Mouse (Mus musculus) stomach, postnatal 0 days (tissue): ENCODE measurements at regions not wholly inside any gene's neighbourhood (a gene's known extent, or its start where the extent isn't known, plus 50 kb on each side); places are given as distances from the start of the nearest gene placed in this dataset.

ENCODE experiments used
- ATAC-seq: fragments of 200-750 bp; cut with Nextera tagmentation; 2 replicates; pipeline ENCODE4 v1.8.0; 2017; ENCODE audit not compliant: low FRiP score, low TSS enrichment
- DNase-seq: peaks from one replicate; pipeline ENCODE4 v3.0.0-alpha.2; 2016; ENCODE audit warnings: low spot score
- H3K27ac ChIP-seq: fragments of 300-500 bp; sonication (generic); replicated peaks from 2 replicates; pipeline ENCODE4 v1.5.1; 2014; ENCODE audit warnings: mild to moderate bottlenecking, control low read depth
- H3K27me3 ChIP-seq: fragments of 300-500 bp; sonication (generic); 2 replicates; pipeline ENCODE4 v1.6.1; 2014; ENCODE audit warnings: low read length; ENCODE audit not compliant: control insufficient read depth, insufficient read depth
- H3K36me3 ChIP-seq: fragments of 300-500 bp; sonication (generic); 2 replicates; pipeline ENCODE4 v1.6.1; 2014; ENCODE audit warnings: low read length, mixed read lengths; ENCODE audit not compliant: control insufficient read depth, insufficient read depth
- H3K4me1 ChIP-seq: fragments of 300-500 bp; sonication (generic); replicated peaks from 2 replicates; pipeline ENCODE4 v1.6.1; 2014; ENCODE audit warnings: antibody characterized with exemption; ENCODE audit not compliant: control insufficient read depth, insufficient read depth
- H3K4me2 ChIP-seq: fragments of 300-500 bp; sonication (generic); replicated peaks from 2 replicates; pipeline ENCODE4 v1.6.1; 2014; ENCODE audit warnings: low read depth, mild to moderate bottlenecking, control low read depth, moderate library complexity
- H3K4me3 ChIP-seq: fragments of 300-500 bp; sonication (generic); 2 replicates; pipeline ENCODE4 v1.5.1; 2014; ENCODE audit warnings: low read depth, low read length, control low read depth
- H3K9ac ChIP-seq: fragments of 300-500 bp; sonication (generic); 2 replicates; pipeline ENCODE4 v1.6.1; 2014; ENCODE audit warnings: mild to moderate bottlenecking, low read length, control low read depth, mixed read lengths
- H3K9me3 ChIP-seq: fragments of 300-500 bp; sonication (generic); 2 replicates; pipeline ENCODE4 v1.6.1; 2016; ENCODE audit warnings: low read length; ENCODE audit not compliant: control insufficient read depth
- CTCF ChIP-seq: IDR thresholded peaks from 2 replicates; pipeline ENCODE4 v1.5.1; 2016; ENCODE audit warnings: antibody characterized with exemption, low read depth, mild to moderate bottlenecking, moderate library complexity
- EP300 ChIP-seq: optimal IDR thresholded peaks from 2 replicates; pipeline ENCODE3; 2016; ENCODE audit warnings: antibody characterized with exemption
- WGBS: fragments of 180-500 bp; shearing (Covaris S2); extraction: QIAGEN DNeasy Blood & Tissue Kit; methylation state at CpG from one replicate; pipeline ENCODE4 v1.1.7; 2014; 5-methylcytosine and 5-hydroxymethylcytosine counted together

GRCm38 (mm10) chrX:158987676-158988075 lies 222.4 kb upstream of the Rps6ka3 start:
- 41% methylated on average over 3 of the region's 3 CpGs for WGBS
- DNase-seq (no peak), ATAC-seq (no peak)
- TF ChIP-seq EP300 = no peak
- no peak for TF ChIP-seq CTCF
- Histone ChIP-seq H3K9ac (no peak overlapping the region), H3K27ac (no peak overlapping the region), H3K36me3 (no peaks in the 10 kb centered on the region), H3K4me1 (no peaks in the 10 kb centered on the region), H3K4me2 (no peak overlapping the region), H3K4me3 (no peak overlapping the region), H3K9me3 (no peaks in the 10 kb centered on the region), H3K27me3 (no peaks in the 10 kb centered on the region)

- Histone ChIP-seq H3K4me2 (no peak overlapping the region), H3K4me1 (no peaks in the 10 kb centered on the region), H3K4me3 (no peak overlapping the region), H3K36me3 (no peaks in the 10 kb centered on the region), H3K27me3 (no peaks in the 10 kb centered on the region), H3K9ac (no peak overlapping the region), H3K27ac (no peak overlapping the region), H3K9me3 (no peaks in the 10 kb centered on the region)
- no peak for DNase-seq
- ATAC-seq = no peak
- TF ChIP-seq CTCF (no peak), EP300 (no peak)
- WGBS = 85% methylated on average over 1 of the region's 1 CpGs
Observed at GRCm38 (mm10) chrX:159018955-159019354, 191.2 kb upstream of the Rps6ka3 start.

- WGBS = 73% methylated on average over 1 of the region's 1 CpGs
- no peak overlapping the region for H3K9ac ChIP-seq
- no peaks in the 10 kb centered on the region for H3K36me3 ChIP-seq
- H3K4me1 ChIP-seq = no peaks in the 10 kb centered on the region
- no peak for ATAC-seq
- TF ChIP-seq EP300 (no peak), CTCF (no peak)
- H3K4me3 ChIP-seq = no peak overlapping the region
- no peaks in the 10 kb centered on the region for H3K9me3 ChIP-seq
- DNase-seq = no peak
- no peak overlapping the region for H3K4me2 ChIP-seq
- H3K27me3 ChIP-seq = no peaks in the 10 kb centered on the region
- no peak overlapping the region for H3K27ac ChIP-seq
Observed at GRCm38 (mm10) chrX:159026311-159026710, 183.8 kb upstream of the Rps6ka3 start.

- 79% methylated on average over 4 of the region's 4 CpGs for WGBS
Observed at GRCm38 (mm10) chrX:159031927-159032326, 178.2 kb upstream of the Rps6ka3 start.

GRCm38 (mm10) chrX:159043432-159043831 lies 166.7 kb upstream of the Rps6ka3 start:
- H3K36me3 ChIP-seq = no peaks in the 10 kb centered on the region
- H3K27ac ChIP-seq = no peak overlapping the region
- 11% methylated on average over 3 of the region's 3 CpGs for WGBS
- no peaks in the 10 kb centered on the region for H3K4me1 ChIP-seq
- H3K27me3 ChIP-seq = no peaks in the 10 kb centered on the region
- H3K4me2 ChIP-seq = no peak overlapping the region
- ATAC-seq (no peak), DNase-seq (peak; percentile 69)
- no peak overlapping the region for H3K9ac ChIP-seq
- TF ChIP-seq EP300 = no peak
- peak; percentile 75 for TF ChIP-seq CTCF
- H3K4me3 ChIP-seq = no peak overlapping the region
- no peaks in the 10 kb centered on the region for H3K9me3 ChIP-seq

More at GRCm38 (mm10) chrX:159031927-159032326, 178.2 kb upstream of the Rps6ka3 start:
- Histone ChIP-seq H3K4me2 (no peak overlapping the region), H3K4me3 (no peak overlapping the region), H3K9ac (no peak overlapping the region), H3K27me3 (no peaks in the 10 kb centered on the region), H3K9me3 (no peaks in the 10 kb centered on the region), H3K4me1 (no peaks in the 10 kb centered on the region), H3K36me3 (no peaks in the 10 kb centered on the region), H3K27ac (no peak overlapping the region)
- DNase-seq = no peak
- ATAC-seq = no peak
- TF ChIP-seq EP300 = no peak

- no peak for ATAC-seq
- Histone ChIP-seq H3K36me3 (no peaks in the 10 kb centered on the region), H3K9ac (no peak overlapping the region), H3K4me1 (no peaks in the 10 kb centered on the region), H3K9me3 (no peaks in the 10 kb centered on the region), H3K4me3 (no peak overlapping the region), H3K4me2 (no peak overlapping the region), H3K27ac (no peak overlapping the region), H3K27me3 (no peaks in the 10 kb centered on the region)
- no peak for DNase-seq
- WGBS = 32% methylated on average over 2 of the region's 2 CpGs
- no peak for TF ChIP-seq EP300
- no peak for TF ChIP-seq CTCF
Observed at GRCm38 (mm10) chrX:159047876-159048275, 162.2 kb upstream of the Rps6ka3 start.
